Mouse (Mus musculus): Measurements from ENCODE around the gene Shkbp1.

GRCm38 (mm10) chr7:27311651-27312284 lies 44.1 kb downstream of the Shkbp1 start:
- TF ChIP-seq E2F4 (IDR thresholded peaks at IDR 0.05; ENCODE audit: insufficient read depth) (no peak), TCF12 (IDR thresholded peaks at IDR 0.05; ENCODE audit: insufficient read depth, poor library complexity, severe bottlenecking) (no peak)
